Mouse (Mus musculus) kidney, embryonic 14.5 days (tissue): Measurements from ENCODE around the gene Esp18. TPM values are rescaled to one million over a fixed set of nuclear protein-coding genes. Genes with fewer than 3 reads are reported as not detected.

Experiments
- ATAC-seq: fragments of 200-750 bp; cut with Nextera tagmentation; 2 replicates; pipeline ENCODE4 v1.8.0; 2017; ENCODE audit warnings: moderate number of reproducible peaks, mild to moderate bottlenecking, moderate TSS enrichment, moderate library complexity; ENCODE audit not compliant: low FRiP score, low TSS enrichment
- H3K27ac ChIP-seq: fragments of 300-500 bp; sonication (generic); 2 replicates; pipeline ENCODE4 v1.5.1; 2014; ENCODE audit warnings: low read depth, mild to moderate bottlenecking, low read length, moderate library complexity, mixed read lengths
- H3K27me3 ChIP-seq: fragments of 300-500 bp; sonication (generic); 2 replicates; pipeline ENCODE4 v1.6.1; 2014; ENCODE audit warnings: mild to moderate bottlenecking, low read length; ENCODE audit not compliant: control insufficient read depth, insufficient read depth
- H3K36me3 ChIP-seq: fragments of 300-500 bp; sonication (generic); 2 replicates; pipeline ENCODE4 v1.6.1; 2014; ENCODE audit warnings: low read length, mixed read lengths; ENCODE audit not compliant: control insufficient read depth, insufficient read depth
- H3K4me1 ChIP-seq: fragments of 300-500 bp; sonication (generic); 2 replicates; pipeline ENCODE4 v1.6.1; 2014; ENCODE audit warnings: low read length, mixed read lengths; ENCODE audit not compliant: control insufficient read depth, insufficient read depth
- H3K4me2 ChIP-seq: fragments of 300-500 bp; sonication (generic); replicated peaks from 2 replicates; pipeline ENCODE4 v1.6.1; 2014; ENCODE audit warnings: low read depth, mild to moderate bottlenecking, low read length
- H3K4me3 ChIP-seq: fragments of 300-500 bp; sonication (generic); 2 replicates; pipeline ENCODE4 v1.5.1; 2014; ENCODE audit warnings: mild to moderate bottlenecking, low read length
- H3K9ac ChIP-seq: fragments of 300-500 bp; sonication (generic); 2 replicates; pipeline ENCODE4 v1.6.1; 2014; ENCODE audit warnings: low read depth, mild to moderate bottlenecking, low read length, moderate library complexity
- H3K9me3 ChIP-seq: fragments of 300-500 bp; sonication (generic); 2 replicates; pipeline ENCODE4 v1.6.1; 2016; ENCODE audit warnings: low read length; ENCODE audit not compliant: control insufficient read depth
- WGBS: fragments of 180-500 bp; shearing (Covaris S2); extraction: QIAGEN DNeasy Blood & Tissue Kit; methylation state at CpG from one replicate; pipeline ENCODE4 v1.1.7; 2014; 5-methylcytosine and 5-hydroxymethylcytosine counted together
- microRNA-seq: library from miRNA; unstranded; fragments of <30 nt; microRNA quantifications from one replicate; pipeline ENCODE4, GENCODE M21; 2016
- polyA plus RNA-seq: library from polyadenylated mRNA; unstranded; fragments of >200 nt; fragmentation: Nextera tagmentation; extraction: Ambion mirVana; gene quantifications from 2 replicates; pipeline ENCODE4 v1.2.1, GENCODE M21; 2014

The Esp18 gene
- polyA plus RNA-seq: not detected in 2 replicates

GRCm38 (mm10) chr17:39406059-39406458 lies at the start of gene Esp18:
TSS of gene Esp18 (plus strand) at chr17:39406359.
- Histone ChIP-seq H3K36me3 (no peaks in the 10 kb centered on the region), H3K9me3 (no peaks in the 10 kb centered on the region), H3K4me2 (no peak within 1 kb of the TSS), H3K27ac (no peak within 1 kb of the TSS), H3K9ac (no peak within 1 kb of the TSS), H3K4me3 (no peak within 1 kb of the TSS), H3K27me3 (no peaks in the 10 kb centered on the region), H3K4me1 (no peaks in the 10 kb centered on the region)
- no peak for ATAC-seq
- WGBS: 63% methylated on average over 2 of the region's 2 CpGs

GRCm38 (mm10) chr17:39363316-39363715 lies 42.8 kb upstream of the Esp18 start:
- H3K4me2 ChIP-seq: no peak overlapping the region
- 71% methylated on average over 3 of the region's 3 CpGs for WGBS
- H3K9me3 ChIP-seq: no peaks in the 10 kb centered on the region
- no peak overlapping the region for H3K27ac ChIP-seq
- H3K27me3 ChIP-seq: no peaks in the 10 kb centered on the region
- no peak overlapping the region for H3K4me3 ChIP-seq
- H3K4me1 ChIP-seq: no peaks in the 10 kb centered on the region
- H3K9ac ChIP-seq: no peak overlapping the region
- no peaks in the 10 kb centered on the region for H3K36me3 ChIP-seq
- no peak for ATAC-seq

Small RNAs within 50 kb of the gene (microRNA-seq; reads per million reads assigned to microRNA genes)
- gene Gm26429: not detected

Other genes starting within 250 kb of the Esp18 start
- gene Esp16, start 129.8 kb downstream of the Esp18 start, polyA plus RNA-seq: not detected in 2 replicates
- not detected in 2 replicates for gene Esp15, start 234.6 kb downstream of the Esp18 start, polyA plus RNA-seq